Mouse (Mus musculus) stomach, postnatal 0 days (tissue): ENCODE results near the gene P2ry14.

Experiments
- CTCF ChIP-seq: IDR thresholded peaks from 2 replicates; pipeline ENCODE4 v1.5.1; 2016; ENCODE audit warnings: antibody characterized with exemption, low read depth, mild to moderate bottlenecking, moderate library complexity
- EP300 ChIP-seq: optimal IDR thresholded peaks from 2 replicates; pipeline ENCODE3; 2016; ENCODE audit warnings: antibody characterized with exemption

GRCm38 (mm10) chr3:59111944-59112343 is 41.5 kb downstream of the P2ry14 start:
- TF ChIP-seq EP300: no peak
- TF ChIP-seq CTCF: no peak
